Mouse (Mus musculus): ENCODE measurements around the gene Uhrf1bp1l. TPM values are rescaled to one million over a fixed set of nuclear protein-coding genes. Genes with fewer than 3 reads are reported as not detected.
"Not testable (repeated sequence)": the region's sequence is repeated elsewhere in the genome, so short reads cannot be mapped to it uniquely, and the experiment has no call there.

Uhrf1bp1l gene
- 22.9 and 38.0 TPM in 2 replicates for polyA plus RNA-seq (2014; fragmentation: Nextera tagmentation; extraction: Ambion mirVana)

DNA sequence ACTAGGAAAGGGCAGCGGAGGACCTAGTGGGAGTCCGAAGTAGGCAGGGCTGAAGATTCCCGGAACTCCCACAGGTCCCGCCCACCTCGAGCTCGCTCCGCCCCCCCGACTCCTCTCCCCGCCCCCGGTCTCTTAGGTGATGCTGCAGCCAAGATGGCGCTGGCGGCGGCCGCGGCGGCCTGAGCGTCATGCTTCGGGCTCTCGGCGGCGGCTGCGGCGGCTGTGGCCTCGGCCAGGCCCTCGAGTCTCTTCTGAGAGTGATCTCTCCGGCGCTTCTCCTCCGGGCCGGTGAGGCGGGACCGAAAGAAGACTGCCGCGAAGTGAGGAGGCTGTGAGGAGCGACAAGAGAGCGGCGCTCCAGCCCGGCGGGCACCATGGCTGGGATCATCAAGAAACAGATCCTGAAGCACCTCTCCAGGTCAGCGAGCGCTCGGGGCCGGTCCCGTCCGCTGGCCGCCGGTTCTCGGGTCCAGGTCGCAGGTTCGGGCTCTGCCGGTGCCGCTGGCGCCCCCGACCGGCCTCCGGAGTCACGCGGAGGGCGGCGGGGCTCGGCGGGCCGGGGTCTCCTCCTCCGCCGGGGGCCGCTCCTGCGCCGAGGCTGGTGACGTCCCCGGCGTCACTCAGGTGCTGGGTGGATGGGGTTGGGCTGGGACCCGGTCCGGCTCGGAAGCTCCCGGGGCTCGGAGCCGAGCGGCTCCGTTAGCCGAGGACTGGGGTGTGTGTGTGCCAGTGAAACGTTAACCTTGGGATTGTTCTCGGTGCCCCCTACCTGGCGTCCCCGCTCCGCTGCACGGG, at the start of gene Uhrf1bp1l:
TSS of gene Uhrf1bp1l (plus strand) at position 121 of the 795 bp plus-strand sequence.
- peak; percentile 96 for ATAC-seq (ENCODE audit: low FRiP score, low TSS enrichment)
- peak within 1 kb of the TSS; percentile 93 for H3K9ac ChIP-seq (ENCODE audit: low read depth, low read length)
- under 1% methylated on average over 53 of the region's 85 CpGs for WGBS
- peak within 1 kb of the TSS; percentile 91 for H3K27ac ChIP-seq (ENCODE audit: low read depth, low read length)
- H3K36me3 ChIP-seq (ENCODE audit: control insufficient read depth, insufficient read depth, low read length) = no peaks in the 10 kb centered on the region
- H3K9me3 ChIP-seq (ENCODE audit: control insufficient read depth, low read length) = no peaks in the 10 kb centered on the region
- peaks cover 8% of the 10 kb centered on the region; the same call in 1 of the 2 replicates for H3K4me1 ChIP-seq (ENCODE audit: control insufficient read depth, insufficient read depth, low read length)
- no peaks in the 10 kb centered on the region for H3K27me3 ChIP-seq (ENCODE audit: control insufficient read depth, insufficient read depth, low read length)
- peak within 1 kb of the TSS; percentile 98 for H3K4me3 ChIP-seq (ENCODE audit: low read length)
- peak within 1 kb of the TSS; percentile 62 for H3K4me2 ChIP-seq (replicated peaks; ENCODE audit: low read depth, low read length)

DNA sequence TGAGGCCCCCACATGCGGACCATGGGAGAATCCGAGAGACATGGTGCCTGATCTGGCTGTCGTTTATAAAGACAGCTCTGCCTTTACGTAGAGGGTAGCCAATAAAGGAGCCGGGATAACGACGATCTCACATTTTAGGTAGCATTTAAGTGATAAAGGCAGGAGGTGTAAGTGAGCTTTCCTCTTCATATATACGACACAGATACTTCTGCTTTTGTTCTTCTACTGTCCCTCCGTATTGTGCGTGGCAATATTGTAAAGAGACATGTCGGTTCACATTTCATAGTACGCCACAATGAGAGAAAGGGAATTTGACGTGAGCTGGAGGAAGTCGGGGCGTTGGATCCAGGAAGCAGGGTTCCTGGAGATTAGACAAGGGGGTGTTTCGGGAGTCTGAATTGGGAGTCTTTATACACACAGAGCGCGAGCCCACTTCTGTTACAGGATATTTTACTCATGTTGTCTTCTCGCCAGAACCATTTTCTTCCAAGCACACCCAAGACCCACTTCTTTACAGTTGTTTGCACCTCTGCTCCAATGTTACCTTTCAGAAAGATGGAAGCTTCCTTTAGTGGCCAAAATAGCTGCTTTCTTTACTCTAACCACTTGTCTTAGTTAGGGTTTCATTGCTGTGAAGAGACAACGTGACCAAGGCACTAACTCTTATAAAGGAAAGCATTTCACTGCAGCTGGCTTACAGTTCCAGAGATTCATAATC, 49.4 kb upstream of the Uhrf1bp1l start:
- Histone ChIP-seq H3K4me1 (ENCODE audit: control insufficient read depth, insufficient read depth, low read length) (no peaks in the 10 kb centered on the region), H3K36me3 (ENCODE audit: control insufficient read depth, insufficient read depth, low read length) (no peaks in the 10 kb centered on the region), H3K4me3 (ENCODE audit: low read length) (no peak overlapping the region), H3K9ac (ENCODE audit: low read depth, low read length) (no peak overlapping the region), H3K4me2 (replicated peaks; ENCODE audit: low read depth, low read length) (no peak overlapping the region), H3K27ac (ENCODE audit: low read depth, low read length) (no peak overlapping the region), H3K9me3 (ENCODE audit: control insufficient read depth, low read length) (no peaks in the 10 kb centered on the region), H3K27me3 (ENCODE audit: control insufficient read depth, insufficient read depth, low read length) (no peaks in the 10 kb centered on the region)
- 82% methylated on average over 20 of the region's 20 CpGs for WGBS
- ATAC-seq (ENCODE audit: low FRiP score, low TSS enrichment) = no peak

DNA sequence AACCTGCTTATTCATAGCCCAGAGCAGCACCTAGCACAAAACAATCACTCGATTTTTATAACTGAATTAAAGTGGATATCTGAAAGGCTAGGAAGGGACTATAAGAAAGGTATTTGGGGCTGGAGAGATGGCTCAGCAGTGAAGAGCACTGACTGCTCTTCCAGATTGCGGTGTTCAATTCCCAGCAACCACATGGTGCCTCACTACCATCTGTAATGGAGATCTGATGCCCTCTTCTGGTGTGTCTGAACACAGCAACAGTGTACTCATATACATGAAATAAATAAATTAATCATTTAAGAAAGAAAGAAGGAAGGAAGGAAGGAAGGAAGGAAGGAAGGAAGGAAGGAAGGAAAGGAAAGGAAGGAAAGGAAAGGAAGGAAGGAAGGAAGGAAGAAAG, 48.5 kb upstream of the Uhrf1bp1l start:
- not testable (repeated sequence) for H3K4me1 ChIP-seq (ENCODE audit: control insufficient read depth, insufficient read depth, low read length); H3K9ac ChIP-seq (ENCODE audit: low read depth, low read length); ATAC-seq (ENCODE audit: low FRiP score, low TSS enrichment); H3K4me3 ChIP-seq (ENCODE audit: low read length); H3K36me3 ChIP-seq (ENCODE audit: control insufficient read depth, insufficient read depth, low read length); H3K9me3 ChIP-seq (ENCODE audit: control insufficient read depth, low read length); H3K4me2 ChIP-seq (replicated peaks; ENCODE audit: low read depth, low read length); H3K27ac ChIP-seq (ENCODE audit: low read depth, low read length); H3K27me3 ChIP-seq (ENCODE audit: control insufficient read depth, insufficient read depth, low read length)
- 70% methylated on average over 2 of the region's 2 CpGs for WGBS

DNA sequence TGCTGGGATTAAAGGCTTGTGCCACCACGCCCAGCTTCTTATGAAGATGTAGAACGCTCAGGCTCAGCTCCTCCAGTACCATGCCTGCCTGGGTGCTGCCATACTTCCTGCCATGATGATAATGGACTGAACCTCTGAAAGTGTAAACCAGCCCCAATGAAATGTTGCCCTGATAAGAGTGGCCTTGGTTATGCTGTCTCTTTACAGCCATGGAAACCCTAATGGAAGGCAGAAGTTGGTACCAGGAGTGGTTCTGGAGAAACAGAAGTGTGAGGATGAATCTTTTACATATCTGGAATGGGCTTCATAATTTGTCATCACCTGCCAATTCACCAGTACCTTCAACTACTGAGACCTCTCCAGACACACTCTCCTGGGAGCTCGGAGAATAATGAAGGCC, 46.8 kb upstream of the Uhrf1bp1l start:
- WGBS = 89% methylated on average over 3 of the region's 3 CpGs
- Histone ChIP-seq H3K27me3 (ENCODE audit: control insufficient read depth, insufficient read depth, low read length) (no peaks in the 10 kb centered on the region), H3K36me3 (ENCODE audit: control insufficient read depth, insufficient read depth, low read length) (no peaks in the 10 kb centered on the region), H3K27ac (ENCODE audit: low read depth, low read length) (no peak overlapping the region), H3K9me3 (ENCODE audit: control insufficient read depth, low read length) (no peaks in the 10 kb centered on the region), H3K4me1 (ENCODE audit: control insufficient read depth, insufficient read depth, low read length) (no peaks in the 10 kb centered on the region), H3K4me3 (ENCODE audit: low read length) (no peak overlapping the region), H3K9ac (ENCODE audit: low read depth, low read length) (no peak overlapping the region), H3K4me2 (replicated peaks; ENCODE audit: low read depth, low read length) (no peak overlapping the region)
- ATAC-seq (ENCODE audit: low FRiP score, low TSS enrichment) = no peak

DNA sequence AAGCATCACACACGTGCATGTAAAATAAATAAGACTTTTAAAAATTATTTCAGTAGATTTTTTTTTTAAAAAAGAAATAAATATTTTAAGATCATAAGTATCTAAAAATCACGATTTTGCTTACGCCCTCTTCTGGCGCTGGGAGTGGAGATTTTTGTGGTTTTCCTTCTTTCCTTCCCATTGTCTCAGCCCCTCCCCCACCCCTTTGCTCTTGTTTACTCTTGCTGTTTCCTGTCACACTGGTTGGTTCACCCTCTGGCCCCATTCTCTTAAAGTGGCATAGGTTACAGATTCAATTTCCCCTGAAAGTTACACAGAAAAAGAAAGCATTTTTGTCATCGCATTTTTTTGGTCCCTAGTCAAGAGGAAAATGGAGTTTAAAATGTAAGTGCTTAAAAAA, 41.7 kb upstream of the Uhrf1bp1l start:
- no peaks in the 10 kb centered on the region for H3K4me1 ChIP-seq (ENCODE audit: control insufficient read depth, insufficient read depth, low read length)
- no peak overlapping the region for H3K27ac ChIP-seq (ENCODE audit: low read depth, low read length)
- no peak overlapping the region for H3K4me3 ChIP-seq (ENCODE audit: low read length)

DNA sequence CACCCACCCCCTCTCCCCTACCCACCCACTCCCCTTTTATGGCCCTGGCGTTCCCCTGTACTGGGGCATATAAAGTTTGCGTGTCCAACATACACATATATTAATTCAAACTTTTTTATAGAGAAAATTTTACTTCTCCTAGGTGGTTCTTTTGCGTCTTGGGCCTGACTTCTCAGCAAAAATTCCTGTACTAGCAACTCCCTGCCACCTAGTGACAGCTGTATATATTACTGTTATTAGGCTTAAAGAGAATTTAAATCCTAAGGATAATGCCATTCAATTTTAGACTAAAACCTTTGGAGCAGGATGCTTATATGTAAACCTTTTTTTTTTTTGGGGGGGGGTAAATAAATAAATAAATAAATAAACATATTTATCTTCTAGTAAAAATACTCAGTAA, 37.4 kb upstream of the Uhrf1bp1l start:
- no peaks in the 10 kb centered on the region for H3K9me3 ChIP-seq (ENCODE audit: control insufficient read depth, low read length)
- no peak overlapping the region for H3K4me2 ChIP-seq (replicated peaks; ENCODE audit: low read depth, low read length)
- WGBS = 79% methylated on average over 3 of the region's 3 CpGs
- no peak for ATAC-seq (ENCODE audit: low FRiP score, low TSS enrichment)
- H3K4me3 ChIP-seq (ENCODE audit: low read length) = no peak overlapping the region
- no peaks in the 10 kb centered on the region for H3K4me1 ChIP-seq (ENCODE audit: control insufficient read depth, insufficient read depth, low read length)
- no peak overlapping the region for H3K27ac ChIP-seq (ENCODE audit: low read depth, low read length)
- H3K36me3 ChIP-seq (ENCODE audit: control insufficient read depth, insufficient read depth, low read length) = peaks cover 5% of the 10 kb centered on the region; the same call in 1 of the 2 replicates
- H3K27me3 ChIP-seq (ENCODE audit: control insufficient read depth, insufficient read depth, low read length) = no peaks in the 10 kb centered on the region
- H3K9ac ChIP-seq (ENCODE audit: low read depth, low read length) = no peak overlapping the region

More for the DNA sequence above, 41.7 kb upstream of the Uhrf1bp1l start:
- Histone ChIP-seq H3K36me3 (ENCODE audit: control insufficient read depth, insufficient read depth, low read length) (no peaks in the 10 kb centered on the region), H3K9me3 (ENCODE audit: control insufficient read depth, low read length) (no peaks in the 10 kb centered on the region), H3K9ac (ENCODE audit: low read depth, low read length) (no peak overlapping the region), H3K27me3 (ENCODE audit: control insufficient read depth, insufficient read depth, low read length) (no peaks in the 10 kb centered on the region), H3K4me2 (replicated peaks; ENCODE audit: low read depth, low read length) (no peak overlapping the region)
- no peak for ATAC-seq (ENCODE audit: low FRiP score, low TSS enrichment)
- WGBS = 52% methylated on average over 5 of the region's 5 CpGs

DNA sequence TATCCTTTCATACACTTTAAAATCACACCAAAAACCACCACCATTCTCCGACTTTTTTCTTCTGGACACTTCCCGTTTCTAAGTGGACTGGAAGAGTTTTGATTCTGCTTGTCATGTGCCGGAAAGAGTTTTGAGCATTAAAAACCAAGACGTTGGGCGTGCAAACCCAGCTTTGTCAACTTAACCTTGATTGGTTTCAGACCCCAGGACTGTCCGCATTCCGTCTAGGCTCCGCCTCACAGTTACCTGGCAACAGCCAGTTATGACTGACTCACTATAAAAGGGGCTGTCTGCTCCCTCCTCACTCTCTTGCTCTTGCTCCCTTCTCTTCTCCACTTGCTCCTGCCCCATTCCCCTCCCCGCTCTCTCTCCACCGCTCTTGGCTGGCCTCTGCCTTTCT, 36.1 kb upstream of the Uhrf1bp1l start:
- H3K9me3 ChIP-seq (ENCODE audit: control insufficient read depth, low read length) = no peaks in the 10 kb centered on the region
- ATAC-seq (ENCODE audit: low FRiP score, low TSS enrichment) = peak; percentile 62; the same call in 1 of the 2 replicates
- no peaks in the 10 kb centered on the region for H3K4me1 ChIP-seq (ENCODE audit: control insufficient read depth, insufficient read depth, low read length)
- no peak overlapping the region for H3K4me3 ChIP-seq (ENCODE audit: low read length)
- WGBS = 33% methylated on average over 10 of the region's 10 CpGs
- peak overlapping the region; percentile 29 for H3K4me2 ChIP-seq (replicated peaks; ENCODE audit: low read depth, low read length)
- H3K27me3 ChIP-seq (ENCODE audit: control insufficient read depth, insufficient read depth, low read length) = no peaks in the 10 kb centered on the region
- peaks cover 16% of the 10 kb centered on the region; the same call in 1 of the 2 replicates for H3K36me3 ChIP-seq (ENCODE audit: control insufficient read depth, insufficient read depth, low read length)
- H3K9ac ChIP-seq (ENCODE audit: low read depth, low read length) = no peak overlapping the region
- H3K27ac ChIP-seq (ENCODE audit: low read depth, low read length) = no peak overlapping the region

DNA sequence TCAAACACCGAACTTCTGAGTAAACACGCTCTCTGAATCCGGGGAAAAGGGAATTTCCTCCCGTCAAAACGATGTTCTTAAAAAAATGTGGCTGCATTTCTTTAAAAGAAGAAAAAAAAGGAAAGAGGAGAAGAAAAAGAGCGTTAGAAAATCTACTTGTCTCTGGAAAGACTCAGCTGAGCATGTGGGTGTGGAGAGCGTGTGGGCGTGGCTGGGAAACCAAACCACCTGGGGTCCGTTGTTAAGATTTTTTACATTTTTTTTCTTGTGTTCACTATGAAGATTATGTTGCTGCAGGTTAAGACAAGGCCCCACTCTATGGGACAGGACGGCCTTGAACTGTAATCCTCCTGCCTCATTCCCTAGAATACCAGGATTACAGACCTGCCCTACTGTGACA, 29.9 kb upstream of the Uhrf1bp1l start:
- WGBS = 89% methylated on average over 10 of the region's 10 CpGs
- no peak overlapping the region for H3K27ac ChIP-seq (ENCODE audit: low read depth, low read length)
- H3K36me3 ChIP-seq (ENCODE audit: control insufficient read depth, insufficient read depth, low read length) = peaks cover 42% of the 10 kb centered on the region; the same call in 1 of the 2 replicates
- no peak overlapping the region for H3K9ac ChIP-seq (ENCODE audit: low read depth, low read length)
- H3K9me3 ChIP-seq (ENCODE audit: control insufficient read depth, low read length) = no peaks in the 10 kb centered on the region
- no peak overlapping the region for H3K4me2 ChIP-seq (replicated peaks; ENCODE audit: low read depth, low read length)
- H3K27me3 ChIP-seq (ENCODE audit: control insufficient read depth, insufficient read depth, low read length) = no peaks in the 10 kb centered on the region
- H3K4me3 ChIP-seq (ENCODE audit: low read length) = no peak overlapping the region
- H3K4me1 ChIP-seq (ENCODE audit: control insufficient read depth, insufficient read depth, low read length) = no peaks in the 10 kb centered on the region
- ATAC-seq (ENCODE audit: low FRiP score, low TSS enrichment) = no peak

DNA sequence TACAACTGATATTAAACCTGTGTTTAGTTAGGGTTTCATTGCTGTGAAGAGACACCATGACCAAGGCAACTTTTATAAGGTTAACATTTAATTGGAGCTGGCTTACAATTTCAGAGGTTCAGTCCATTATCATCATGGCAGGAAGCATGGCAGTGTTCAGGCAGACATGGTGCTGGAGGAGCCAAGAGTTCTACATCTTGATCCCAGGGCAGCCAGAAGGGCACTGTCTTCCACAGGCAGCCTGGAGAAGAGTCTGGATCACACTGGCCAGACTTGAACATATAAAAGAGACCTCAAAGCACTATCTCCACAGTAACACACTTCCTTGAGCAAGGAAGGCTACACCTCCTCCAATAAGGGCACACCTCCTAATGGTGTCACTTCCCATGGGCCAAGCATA, 24.5 kb upstream of the Uhrf1bp1l start:
- Histone ChIP-seq H3K27ac (ENCODE audit: low read depth, low read length) (no peak overlapping the region), H3K9ac (ENCODE audit: low read depth, low read length) (no peak overlapping the region), H3K9me3 (ENCODE audit: control insufficient read depth, low read length) (no peaks in the 10 kb centered on the region), H3K36me3 (ENCODE audit: control insufficient read depth, insufficient read depth, low read length) (peaks cover 29% of the 10 kb centered on the region), H3K27me3 (ENCODE audit: control insufficient read depth, insufficient read depth, low read length) (no peaks in the 10 kb centered on the region), H3K4me1 (ENCODE audit: control insufficient read depth, insufficient read depth, low read length) (no peaks in the 10 kb centered on the region), H3K4me2 (replicated peaks; ENCODE audit: low read depth, low read length) (no peak overlapping the region), H3K4me3 (ENCODE audit: low read length) (no peak overlapping the region)
- ATAC-seq (ENCODE audit: low FRiP score, low TSS enrichment) = no peak

Measured in kidney, embryonic 14.5 days (tissue).